In the genomic region with DNA sequence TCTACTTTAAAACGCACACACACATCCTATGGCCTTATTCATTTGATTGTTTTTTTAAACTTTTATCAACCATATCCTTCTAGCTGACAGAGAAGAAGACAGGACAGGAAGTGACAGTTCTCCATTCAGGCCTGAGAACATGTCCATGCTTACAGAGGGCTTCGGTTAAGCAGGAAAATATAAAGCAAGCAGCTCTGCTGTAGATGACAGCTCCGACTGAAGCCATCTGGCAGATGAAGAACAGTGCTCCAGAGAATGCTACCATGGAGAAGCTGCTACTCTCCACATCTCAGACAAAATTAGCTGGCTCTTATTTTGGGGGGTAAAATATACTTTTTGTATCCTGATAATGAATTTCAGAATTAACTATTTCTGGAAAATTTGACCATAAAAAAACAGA, we compare ENCODE assay signal across 28 mouse cellular contexts.
DNase-seq lines count a peak whose midpoint lies in the region; ATAC-seq and TF ChIP-seq lines count a peak whose summit lies in the region.
"Had no signal": no experiment of that assay in that cellular context is flagged by ENCODE, and none has a peak within 500 bp of the region (broad histone marks: within the 10 kb centered on the region; RNA-seq: fewer than 3 reads in every experiment).

No protein-coding gene starts in this region.

- WGBS in lung, embryonic 14.5 days, result 34% methylated on average over 3 of the region's 3 CpGs
- 39% methylated on average over 3 of the region's 3 CpGs for WGBS in stomach, embryonic 14.5 days
- WGBS in stomach, postnatal 0 days, result 43% methylated on average over 3 of the region's 3 CpGs

- no peaks in the 10 kb centered on the region for H3K9me3 ChIP-seq in lung, embryonic 14.5 days (ENCODE audit: low read depth, low read length)
- no peaks in the 10 kb centered on the region for H3K9me3 ChIP-seq in stomach, embryonic 14.5 days (ENCODE audit: control insufficient read depth, low read depth, low read length)
- no peaks in the 10 kb centered on the region for H3K9me3 ChIP-seq in stomach, postnatal 0 days (ENCODE audit: control insufficient read depth, low read length)
- H3K9me3 ChIP-seq: forebrain, embryonic 13.5 days; heart, embryonic 12.5 days; hindbrain, embryonic 12.5 days; kidney, embryonic 15.5 days; limb, embryonic 10.5 days; limb, embryonic 15.5 days; liver, embryonic 13.5 days; lung, embryonic 15.5 days; midbrain, embryonic 10.5 days; midbrain, embryonic 15.5 days had no signal

- TF ChIP-seq CTCF in lung, embryonic 14.5 days (IDR thresholded peaks at IDR 0.05; ENCODE audit: low read depth), result no peak
- TF ChIP-seq CTCF in stomach, postnatal 0 days (IDR thresholded peaks at IDR 0.05; ENCODE audit: low read depth), result no peak

- no peak overlapping the region for H3K4me3 ChIP-seq in lung, embryonic 14.5 days (ENCODE audit: low read depth, low read length)
- no peak overlapping the region for H3K4me3 ChIP-seq in stomach, embryonic 14.5 days (ENCODE audit: low read depth, low read length)
- no peak overlapping the region for H3K4me3 ChIP-seq in stomach, postnatal 0 days (ENCODE audit: low read depth, low read length)
- H3K4me3 ChIP-seq: forebrain, embryonic 13.5 days; heart, embryonic 12.5 days; hindbrain, embryonic 12.5 days; kidney, embryonic 15.5 days; limb, embryonic 10.5 days; limb, embryonic 15.5 days; liver, embryonic 13.5 days; lung, embryonic 15.5 days; midbrain, embryonic 10.5 days; midbrain, embryonic 15.5 days had no signal

- intact Hi-C loops in heart, postnatal 10 days (cut with DNase I), result no loop called here

- H3K4me2 ChIP-seq in lung, embryonic 14.5 days, result no peak overlapping the region
- no peak overlapping the region for H3K4me2 ChIP-seq in stomach, embryonic 14.5 days (replicated peaks; ENCODE audit: low read depth, low read length)
- no peak overlapping the region for H3K4me2 ChIP-seq in stomach, postnatal 0 days (replicated peaks; ENCODE audit: low read depth)
- H3K4me2 ChIP-seq: forebrain, embryonic 13.5 days; heart, embryonic 12.5 days; hindbrain, embryonic 12.5 days; kidney, embryonic 15.5 days; limb, embryonic 15.5 days; liver, embryonic 13.5 days; lung, embryonic 15.5 days; midbrain, embryonic 15.5 days had no signal

- peak; percentile 44; the same call in 1 of the 2 replicates for ATAC-seq in lung, embryonic 14.5 days (ENCODE audit: insufficient read depth)
- 0 out of 2 replicates have a peak, but pooled peaks have one; percentile 18 for ATAC-seq in stomach, embryonic 14.5 days (ENCODE audit: insufficient number of reproducible peaks, insufficient read depth, low FRiP score, low read depth)
- ATAC-seq in stomach, postnatal 0 days (ENCODE audit: low FRiP score, low TSS enrichment), result no peak
- ATAC-seq: forebrain, embryonic 13.5 days; hindbrain, postnatal 0 days; intestine, embryonic 16.5 days; midbrain, embryonic 15.5 days; Patski had no signal

- H3K4me1 ChIP-seq in lung, embryonic 14.5 days (ENCODE audit: insufficient read depth), result no peaks in the 10 kb centered on the region
- no peaks in the 10 kb centered on the region for H3K4me1 ChIP-seq in stomach, embryonic 14.5 days (ENCODE audit: control insufficient read depth, insufficient read depth, low read length)
- no peaks in the 10 kb centered on the region for H3K4me1 ChIP-seq in stomach, postnatal 0 days (replicated peaks; ENCODE audit: control insufficient read depth, insufficient read depth)
- H3K4me1 ChIP-seq: forebrain, embryonic 13.5 days; heart, embryonic 12.5 days; hindbrain, embryonic 12.5 days; kidney, embryonic 15.5 days; limb, embryonic 10.5 days; limb, embryonic 15.5 days; liver, embryonic 13.5 days; lung, embryonic 15.5 days; midbrain, embryonic 10.5 days; midbrain, embryonic 15.5 days had no signal

- no peak for TF ChIP-seq EP300 in stomach, postnatal 0 days (optimal IDR thresholded peaks at IDR 0.05)

- DNase-seq in heart, postnatal 10 days, result peak; percentile 30 to 32
- no peak for DNase-seq in heart, adult 9 months (ENCODE audit: low spot score in 2 of 2)
- DNase-seq in kidney, postnatal 4 days, result peak; percentile 53 to 54
- no peak for DNase-seq in kidney, adult 11 months
- DNase-seq in lung, embryonic 14.5 days, result peak; percentile 66
- no peak for DNase-seq in lung, postnatal 14 days
- DNase-seq in stomach, postnatal 0 days (ENCODE audit: low spot score), result no peak
- DNase-seq: adrenal gland, postnatal 10 days; cerebellum, adult 11 months; cerebellum, adult 9-10 months; cerebellum, postnatal 36 days; gastrocnemius, postnatal 10 days; liver, embryonic 13.5 days; right cerebral cortex, postnatal 4 days; thymus, postnatal 4 days had no signal

- no peaks in the 10 kb centered on the region for H3K27me3 ChIP-seq in lung, embryonic 14.5 days (ENCODE audit: insufficient read depth, low read length)
- no peaks in the 10 kb centered on the region for H3K27me3 ChIP-seq in stomach, embryonic 14.5 days (ENCODE audit: control insufficient read depth, insufficient read depth, low read length)
- no peaks in the 10 kb centered on the region for H3K27me3 ChIP-seq in stomach, postnatal 0 days (ENCODE audit: control insufficient read depth, insufficient read depth, low read length)
- H3K27me3 ChIP-seq: forebrain, embryonic 13.5 days; heart, embryonic 12.5 days; hindbrain, embryonic 12.5 days; kidney, embryonic 15.5 days; limb, embryonic 15.5 days; liver, embryonic 13.5 days; lung, embryonic 15.5 days; midbrain, embryonic 15.5 days had no signal

- no peaks in the 10 kb centered on the region for H3K36me3 ChIP-seq in lung, embryonic 14.5 days (ENCODE audit: insufficient read depth)
- no peaks in the 10 kb centered on the region for H3K36me3 ChIP-seq in stomach, embryonic 14.5 days (ENCODE audit: control insufficient read depth, insufficient read depth, low read length)
- no peaks in the 10 kb centered on the region for H3K36me3 ChIP-seq in stomach, postnatal 0 days (ENCODE audit: control insufficient read depth, insufficient read depth, low read length)
- H3K36me3 ChIP-seq: heart, embryonic 12.5 days; hindbrain, embryonic 12.5 days; kidney, embryonic 15.5 days; limb, embryonic 10.5 days; limb, embryonic 15.5 days; liver, embryonic 13.5 days; lung, embryonic 15.5 days; midbrain, embryonic 10.5 days; midbrain, embryonic 15.5 days had no signal

- no peak overlapping the region for H3K27ac ChIP-seq in lung, embryonic 14.5 days (ENCODE audit: low read depth)
- no peak overlapping the region for H3K27ac ChIP-seq in stomach, embryonic 14.5 days (ENCODE audit: low read length)
- H3K27ac ChIP-seq in stomach, postnatal 0 days (replicated peaks), result no peak overlapping the region
- H3K27ac ChIP-seq: forebrain, embryonic 13.5 days; hindbrain, embryonic 12.5 days; hindbrain, postnatal 0 days; kidney, embryonic 15.5 days; limb, embryonic 10.5 days; limb, embryonic 15.5 days; liver, embryonic 13.5 days; lung, embryonic 15.5 days; midbrain, embryonic 10.5 days; midbrain, embryonic 15.5 days had no signal

- H3K9ac ChIP-seq in lung, embryonic 14.5 days, result no peak overlapping the region
- H3K9ac ChIP-seq in stomach, embryonic 14.5 days (replicated peaks; ENCODE audit: low read depth, low read length), result no peak overlapping the region
- no peak overlapping the region for H3K9ac ChIP-seq in stomach, postnatal 0 days (ENCODE audit: low read length)
- H3K9ac ChIP-seq: forebrain, embryonic 13.5 days; heart, embryonic 12.5 days; hindbrain, embryonic 12.5 days; kidney, embryonic 15.5 days; limb, embryonic 15.5 days; liver, embryonic 13.5 days; lung, embryonic 15.5 days; midbrain, embryonic 15.5 days had no signal

Comparison
In these comparisons a context has a peak if more than half of its experiments do, and no peak if none do; other contexts are left out.
1. DNase-seq: peak in heart, postnatal 10 days (2 of 2), kidney, postnatal 4 days (2 of 2) and lung, embryonic 14.5 days (single experiment); none in heart, adult 9 months (0 of 2), kidney, adult 11 months (single experiment), lung, postnatal 14 days (single experiment) and stomach, postnatal 0 days (single experiment).